Mouse (Mus musculus): ENCODE measurements around the gene Brdt. TPM values are rescaled to one million over a fixed set of nuclear protein-coding genes. Genes with fewer than 3 reads are reported as not detected.
A peak's percentile ranks its signal among the peaks of the same experiment; 100 is the strongest.
"Not testable (repeated sequence)": the region's sequence is repeated elsewhere in the genome, so short reads cannot be mapped to it uniquely, and the experiment has no call there.

Brdt gene
- polyA plus RNA-seq, 2 experiments from 2014 or later, result 0.91 to 1.3 TPM

GRCm38 (mm10) chr5:107340404-107340803 lies 9.4 kb downstream of the Brdt start:
- no peak for ATAC-seq

- no peak for ATAC-seq
Observed at GRCm38 (mm10) chr5:107342891-107343290, 11.9 kb downstream of the Brdt start.

DNA sequence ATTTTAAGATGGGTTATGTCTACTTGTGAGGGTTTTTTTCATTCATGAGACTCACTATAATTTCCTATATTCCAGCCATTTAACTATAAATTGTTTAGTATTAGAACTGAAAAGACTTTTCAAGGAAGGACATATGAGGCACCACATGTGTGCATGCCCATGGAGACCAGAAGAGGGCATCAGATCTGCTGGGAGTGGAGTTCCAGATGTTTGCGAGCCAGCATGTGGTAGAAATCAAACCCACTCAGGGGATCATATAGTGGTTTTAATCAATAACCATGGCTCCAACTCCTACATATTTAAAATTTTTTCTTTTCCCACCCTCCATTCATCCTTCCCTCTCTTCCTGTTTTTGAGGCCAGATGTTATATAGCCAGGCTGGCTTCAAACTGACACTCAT lies 15.3 kb downstream of the Brdt start:
- no peak for ATAC-seq

DNA sequence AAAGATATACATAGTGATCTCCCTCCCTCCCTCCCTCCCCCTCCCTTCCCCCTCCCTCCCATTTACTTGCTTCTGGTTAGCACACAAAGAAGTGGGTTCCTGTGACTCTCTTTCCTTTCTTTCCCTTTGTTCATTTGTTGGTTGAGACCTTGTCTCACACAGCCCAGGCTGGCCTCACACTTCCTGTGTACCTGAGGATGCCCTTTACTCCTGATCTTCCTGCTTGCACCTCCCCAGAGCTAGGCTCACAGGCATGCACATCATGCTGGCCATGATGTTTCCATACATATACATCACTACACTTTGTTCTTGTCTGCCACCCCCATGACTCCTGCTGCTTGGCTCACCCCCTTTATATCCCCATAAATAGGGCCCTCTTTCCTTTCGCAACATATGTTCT lies 21.6 kb downstream of the Brdt start:
- ATAC-seq, result no peak

DNA sequence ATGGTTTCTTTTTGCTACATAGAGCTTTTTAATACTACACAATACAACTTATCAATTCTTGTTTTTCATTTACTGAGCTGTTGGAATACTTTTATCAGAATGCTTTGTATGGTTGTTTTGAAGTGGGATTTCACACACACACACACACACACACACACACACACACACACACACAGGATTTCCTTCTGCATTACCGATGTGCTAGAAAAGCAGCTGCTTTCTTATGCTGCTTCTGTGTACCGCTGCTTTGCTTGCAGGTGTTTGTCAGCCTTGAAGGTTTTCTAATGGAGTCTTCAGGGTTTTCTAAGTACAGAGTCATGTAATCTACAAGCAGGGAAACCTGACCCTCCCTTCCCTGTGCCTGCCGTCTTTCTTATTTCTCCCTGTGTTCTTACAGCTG lies 23.0 kb downstream of the Brdt start:
- ATAC-seq, result peak; percentile 34

- no peak for ATAC-seq
Observed at GRCm38 (mm10) chr5:107355801-107356200, 24.8 kb downstream of the Brdt start.

- no peak for ATAC-seq
Observed at GRCm38 (mm10) chr5:107357723-107358122, 26.8 kb downstream of the Brdt start.

- ATAC-seq, result peak; percentile 100
Observed at GRCm38 (mm10) chr5:107359395-107360053, 28.6 kb downstream of the Brdt start.

GRCm38 (mm10) chr5:107360054-107360730 lies 29.2 kb downstream of the Brdt start:
- ATAC-seq, result no peak

DNA sequence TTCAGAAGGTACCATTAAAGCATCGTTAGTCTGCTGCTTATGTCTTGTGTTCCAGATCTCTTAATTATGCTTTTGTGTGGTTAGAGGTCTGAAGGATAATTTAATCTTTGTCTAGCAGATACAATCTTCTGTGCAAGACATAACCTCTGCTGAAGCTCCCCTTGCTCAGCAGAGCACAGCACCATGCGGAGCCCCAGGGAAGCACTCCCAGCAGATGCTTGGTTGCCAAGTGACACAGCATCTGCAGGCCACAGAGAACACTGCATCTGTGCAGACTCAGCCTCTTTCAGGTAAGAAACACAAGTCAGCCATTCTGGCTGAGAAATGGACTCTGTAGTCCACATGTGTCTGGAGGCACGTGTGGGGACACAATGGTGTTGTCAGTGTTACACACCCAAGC lies 39.1 kb downstream of the Brdt start:
- no peak for ATAC-seq

DNA sequence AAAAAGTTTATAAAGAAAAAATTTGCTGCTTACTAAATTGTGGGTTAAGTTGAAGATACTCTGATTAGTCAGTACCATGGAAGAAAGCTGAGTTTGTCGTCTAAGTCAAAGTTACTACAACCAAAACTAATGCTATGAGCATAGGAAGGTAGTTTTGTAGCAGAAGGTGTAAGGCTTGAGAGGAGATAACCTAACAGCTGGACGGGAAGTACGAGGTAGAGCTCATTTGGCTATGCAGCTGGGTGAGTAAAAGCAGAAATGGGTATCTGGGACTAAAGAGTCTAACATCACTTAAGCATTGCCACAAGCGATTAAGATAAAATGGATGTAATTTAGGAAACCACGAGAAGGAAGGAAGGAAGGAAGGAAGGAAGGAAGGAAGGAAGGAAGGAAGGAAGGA lies 40.4 kb downstream of the Brdt start:
- no peak for ATAC-seq

DNA sequence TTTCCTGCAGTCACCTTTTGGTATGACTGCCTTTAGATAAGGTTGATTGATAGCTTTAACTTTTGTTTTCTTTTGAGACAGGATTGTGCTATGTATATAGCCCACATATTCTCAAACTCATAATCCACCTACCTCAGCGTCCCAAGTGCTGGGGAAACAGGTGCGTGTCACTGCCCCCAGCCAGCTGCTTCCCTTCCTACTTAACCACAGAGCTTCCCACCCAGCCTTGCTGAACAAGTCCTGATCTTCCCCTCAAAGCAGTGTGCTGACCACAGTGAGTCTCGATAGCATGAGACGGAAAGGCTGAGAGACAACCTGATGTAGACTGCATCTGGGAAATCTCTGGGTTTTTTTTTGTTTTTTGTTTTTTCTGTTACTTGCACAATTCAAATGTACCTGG lies 42.3 kb downstream of the Brdt start:
- ATAC-seq, result no peak

DNA sequence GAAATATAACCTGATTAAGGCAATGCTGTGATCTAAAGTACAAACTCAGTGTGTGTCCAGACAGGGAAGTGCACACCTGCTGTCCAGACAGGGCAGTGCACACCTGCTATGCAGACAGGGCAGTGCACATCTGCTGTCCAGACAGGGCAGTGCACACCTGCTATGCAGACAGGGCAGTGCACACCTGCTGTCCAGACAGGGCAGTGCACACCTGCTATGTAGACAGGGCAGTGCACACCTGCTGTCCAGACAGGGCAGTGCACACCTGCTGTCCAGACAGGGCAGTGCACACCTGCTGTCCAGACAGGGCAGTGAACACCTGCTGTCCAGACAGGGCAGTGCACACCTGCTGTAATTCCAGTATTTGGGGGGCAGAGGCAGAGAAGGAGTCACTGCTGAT lies 55.5 kb downstream of the Brdt start:
- ATAC-seq, result not testable (repeated sequence)

- ATAC-seq, result no peak
Observed at GRCm38 (mm10) chr5:107387788-107388187, 56.8 kb downstream of the Brdt start.

GRCm38 (mm10) chr5:107389373-107389772 lies 58.4 kb downstream of the Brdt start:
- no peak for ATAC-seq

DNA sequence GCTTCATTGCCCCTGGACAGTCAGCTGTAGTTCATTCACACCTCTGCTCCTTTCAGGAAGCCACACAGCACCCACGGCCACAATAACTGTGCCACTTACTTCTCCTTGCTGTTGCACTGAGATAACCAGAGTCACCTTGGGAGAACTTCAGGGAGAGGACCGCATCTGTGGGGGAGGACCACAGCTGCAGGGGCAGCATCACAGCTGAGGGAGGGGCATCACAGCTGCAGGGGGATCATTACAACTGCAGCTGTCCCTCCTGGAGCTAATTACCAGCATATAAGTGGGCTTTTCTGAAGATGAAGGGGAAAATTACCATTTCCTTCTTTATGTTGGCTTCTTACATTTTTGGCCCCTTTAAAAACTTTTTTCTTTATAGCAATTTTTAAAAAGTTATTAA lies 63.5 kb downstream of the Brdt start:
- ATAC-seq, result no peak

DNA sequence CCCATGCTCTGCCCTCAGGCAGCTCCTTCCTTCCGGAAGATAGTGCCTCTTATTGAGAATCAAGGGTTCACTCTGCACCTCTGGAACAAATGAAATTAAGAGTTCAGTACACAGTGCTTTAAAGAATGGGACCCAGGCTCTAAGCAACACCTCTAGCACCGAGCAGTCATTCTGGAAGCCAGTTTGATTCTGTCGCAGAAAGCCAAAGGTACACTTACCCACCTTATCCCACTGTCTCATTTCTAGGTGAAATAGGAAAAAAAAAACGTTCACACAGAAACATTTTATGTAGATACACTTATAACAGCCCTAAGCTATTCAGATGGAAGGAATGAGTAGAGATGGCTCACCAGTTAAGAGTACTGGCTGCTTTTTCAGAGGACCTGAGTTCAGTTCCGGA lies 71.5 kb downstream of the Brdt start, which contains the start of gene Ephx4:
Ephx4 (plus strand) TSS at position 301 of the 400 bp plus-strand sequence.
- ATAC-seq, result peak; percentile 34

GRCm38 (mm10) chr5:107403011-107403946 lies 72.3 kb downstream of the Brdt start:
- peak; percentile 56 for ATAC-seq

DNA sequence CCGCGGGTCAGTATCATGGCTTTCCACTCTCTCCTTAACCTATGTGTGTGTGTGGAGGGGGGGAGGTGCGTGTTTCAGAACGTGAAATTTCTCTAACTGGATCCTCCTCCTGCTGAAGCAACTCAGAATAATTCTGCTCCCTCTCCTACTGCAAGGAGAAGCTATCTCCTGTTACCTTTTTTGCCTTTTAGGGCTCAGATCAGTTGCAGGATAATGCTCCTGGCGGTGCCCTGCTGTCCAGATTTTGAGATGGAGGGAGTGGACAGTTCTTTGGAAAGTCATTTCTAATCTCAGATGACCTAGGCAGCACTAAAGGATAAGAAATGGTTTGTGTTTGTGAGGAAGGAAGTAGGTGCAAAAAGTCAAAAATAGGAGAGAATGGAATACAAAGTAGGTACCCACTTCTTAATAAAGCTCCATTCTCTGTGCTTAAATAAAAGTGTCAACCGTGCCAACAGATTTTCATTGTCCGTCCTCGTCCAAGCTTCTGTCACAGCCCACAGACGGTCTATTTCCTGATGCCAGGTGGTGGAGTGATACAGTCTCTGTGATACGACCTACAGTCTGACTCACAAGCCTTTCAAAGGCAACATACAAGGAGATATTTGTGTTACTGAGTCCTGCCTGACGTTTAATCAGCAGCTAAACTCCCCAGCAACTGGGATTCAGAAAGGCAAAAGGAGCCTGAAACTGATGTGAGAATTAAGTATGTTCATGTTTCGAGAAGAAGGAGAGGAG lies 73.2 kb downstream of the Brdt start:
- no peak for ATAC-seq

- no peak for ATAC-seq
Observed at GRCm38 (mm10) chr5:107405361-107405760, 74.4 kb downstream of the Brdt start.

DNA sequence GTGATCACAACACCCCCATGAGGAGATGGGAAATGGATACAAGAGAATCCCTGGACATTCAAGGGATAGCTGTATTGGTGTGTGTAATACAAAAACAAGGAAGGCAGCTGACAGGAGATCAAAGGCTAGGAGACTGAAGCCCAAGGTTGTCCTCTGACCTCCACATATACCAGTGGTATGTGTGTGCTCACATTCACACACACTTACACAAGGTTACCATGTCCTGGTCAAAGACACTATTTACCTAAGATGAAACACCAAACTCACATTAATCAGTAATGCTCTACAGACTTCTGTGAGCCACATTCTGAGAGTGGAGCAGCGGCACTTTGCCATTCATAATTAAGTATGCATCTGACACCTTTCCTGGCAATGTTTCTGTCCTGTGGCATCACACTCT lies 79.3 kb downstream of the Brdt start:
- no peak for ATAC-seq

DNA sequence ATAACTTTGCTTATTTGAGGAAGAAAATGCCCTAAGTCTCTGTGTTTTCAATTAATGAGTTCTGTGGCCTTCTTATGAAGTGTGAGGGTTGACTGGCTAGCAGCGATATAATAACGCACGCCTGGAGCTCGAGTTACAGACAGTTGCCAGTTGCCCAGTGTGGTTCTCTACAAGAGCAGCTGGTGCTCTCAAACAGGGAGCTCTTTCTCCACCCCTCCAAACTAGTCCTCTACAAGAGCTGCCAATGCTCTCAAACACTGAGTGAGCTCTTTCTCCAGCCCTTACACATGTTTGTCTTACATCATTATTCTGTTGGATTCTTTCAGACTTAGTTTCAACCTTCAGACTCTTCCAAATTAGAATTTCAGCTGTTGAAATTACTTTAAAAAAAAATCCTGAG lies 80.4 kb downstream of the Brdt start:
- no peak for ATAC-seq

- no peak for ATAC-seq
Observed at GRCm38 (mm10) chr5:107412285-107412684, 81.3 kb downstream of the Brdt start.

All from CD4-positive, CD25-positive, alpha-beta regulatory T cell, adult 4 months (primary cell).